Mouse (Mus musculus): ENCODE measurements around the gene Ogfod3. TPM values are rescaled to one million over a fixed set of nuclear protein-coding genes. Genes with fewer than 3 reads are reported as not detected.

Ogfod3 gene
- total RNA-seq, 4 experiments from 2014 or later: 7.5 to 10.2 (median 9.5) TPM

GRCm38 (mm10) chr11:121199851-121200250 lies 4.7 kb downstream of the Ogfod3 start:
- no peak for DNase-seq (ENCODE audit: low spot score in 2 of 2)

- no peak for DNase-seq (ENCODE audit: low spot score in 2 of 2)
These were observed 5.9 kb downstream of the Ogfod3 start for GRCm38 (mm10) chr11:121198622-121199021.

GRCm38 (mm10) chr11:121193415-121193814 lies 11.1 kb downstream of the Ogfod3 start:
- no peak for DNase-seq (ENCODE audit: low spot score in 2 of 2)

DNA sequence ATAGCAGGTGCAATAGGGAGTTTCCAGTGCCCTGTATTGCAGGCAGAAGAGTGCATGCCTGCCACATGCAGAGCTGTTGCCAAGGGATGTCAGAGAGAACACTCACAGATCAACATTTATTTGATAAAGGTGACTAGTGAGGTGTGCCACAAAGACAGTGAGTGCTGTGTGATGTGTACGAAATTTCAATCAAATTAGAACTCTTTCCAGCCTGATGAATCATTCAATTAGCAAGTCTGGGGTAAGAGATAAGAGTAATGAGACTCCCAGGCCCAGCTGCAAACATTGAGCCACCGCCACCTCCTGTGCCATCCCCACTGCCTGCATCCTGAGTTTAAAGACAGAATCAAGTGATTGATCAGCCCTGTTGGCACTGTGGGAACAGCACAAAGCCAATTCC lies 11.8 kb downstream of the Ogfod3 start:
- DNase-seq (ENCODE audit: low spot score in 2 of 2): no peak

DNA sequence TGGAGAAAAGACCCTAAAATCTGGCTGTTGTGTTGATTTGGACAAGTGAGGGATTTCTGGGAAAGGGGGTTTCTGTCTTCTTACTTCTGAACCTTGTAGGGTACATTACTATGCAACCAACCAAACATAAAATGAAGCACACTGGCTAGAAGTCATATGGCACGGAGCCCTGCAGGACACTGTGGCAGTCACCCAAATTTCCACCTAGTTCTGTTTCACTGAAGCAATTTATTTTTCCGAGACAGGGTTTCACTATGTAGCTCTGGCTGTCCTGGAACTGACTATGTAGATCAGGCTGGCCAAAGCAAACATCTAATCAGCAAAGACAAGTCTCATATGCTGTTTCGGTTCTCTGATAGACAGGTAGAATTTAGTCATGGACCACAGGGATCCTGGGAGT lies 14.8 kb downstream of the Ogfod3 start:
- DNase-seq (ENCODE audit: low spot score in 2 of 2): no peak

DNA sequence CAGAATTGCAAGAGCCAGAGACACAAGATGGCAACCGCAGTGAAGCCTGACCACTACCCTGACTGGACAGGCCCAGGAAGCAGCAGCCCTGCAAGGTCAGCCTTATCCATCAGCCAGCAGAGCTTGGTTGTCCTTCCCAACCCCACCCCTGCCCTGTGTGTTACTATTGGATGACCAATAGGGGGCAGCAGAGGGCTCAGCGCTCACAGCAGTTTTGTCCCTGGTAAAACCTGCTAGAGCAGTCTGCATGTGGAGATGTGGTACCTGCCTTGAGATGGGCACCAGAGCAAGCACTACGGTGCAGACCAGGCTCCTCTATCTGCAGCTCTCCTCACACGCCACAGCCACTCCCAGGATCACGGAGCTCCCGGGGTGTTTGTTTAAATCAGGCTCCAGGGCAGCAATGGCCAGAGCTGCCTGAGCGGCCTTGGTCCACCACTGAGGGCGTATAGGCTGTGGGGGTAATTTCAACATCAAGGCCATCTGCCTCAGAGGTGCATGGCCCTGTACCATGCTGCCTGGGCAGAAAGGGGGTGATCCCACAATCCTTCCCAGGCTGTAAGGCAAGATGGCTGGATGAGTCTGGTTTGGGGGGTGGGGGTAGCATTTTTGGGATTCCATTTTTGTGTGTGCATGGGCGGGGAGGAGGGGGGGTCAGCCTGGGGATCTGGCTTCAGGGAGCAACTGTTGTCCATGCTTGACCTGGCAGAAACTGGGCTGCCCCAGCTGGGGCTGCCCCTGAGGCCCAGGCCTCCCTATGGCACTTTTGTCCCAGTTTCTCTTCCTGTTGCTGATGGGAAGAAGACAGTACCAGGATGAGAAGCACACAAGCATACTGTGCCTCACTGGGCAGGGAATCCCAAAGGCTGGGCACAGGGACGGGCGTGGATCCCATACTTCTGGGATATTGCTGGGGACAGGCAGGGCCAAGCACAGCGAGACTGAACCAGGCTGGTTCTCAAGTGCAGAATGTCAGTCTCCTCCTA lies 27.9 kb downstream of the Ogfod3 start:
- DNase-seq (ENCODE audit: low spot score in 2 of 2): no peak

GRCm38 (mm10) chr11:121174234-121174633 lies 30.3 kb downstream of the Ogfod3 start:
- DNase-seq (ENCODE audit: low spot score in 2 of 2): no peak

GRCm38 (mm10) chr11:121173203-121173602 lies 31.3 kb downstream of the Ogfod3 start:
- no peak for DNase-seq (ENCODE audit: low spot score in 2 of 2)

DNA sequence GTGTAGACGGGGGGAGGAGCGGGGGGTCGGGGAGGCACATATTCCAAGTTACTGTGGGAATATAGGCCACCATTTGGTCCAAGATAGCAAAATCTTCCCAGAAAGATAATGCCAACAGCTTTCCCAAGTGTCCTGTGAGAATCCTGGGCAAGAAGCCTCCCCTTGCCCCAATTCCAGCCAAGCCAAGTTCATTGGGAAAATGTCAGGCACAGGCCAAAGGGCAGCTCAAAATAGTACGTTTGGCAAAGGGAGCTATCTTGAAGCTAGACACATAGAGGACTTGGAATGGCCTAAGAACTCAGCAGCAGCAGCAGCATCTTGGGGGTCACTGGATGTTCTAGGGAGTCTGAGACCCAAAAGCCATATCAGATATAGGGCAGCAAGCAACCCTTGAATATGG lies 40.8 kb downstream of the Ogfod3 start:
- no peak for DNase-seq (ENCODE audit: low spot score in 2 of 2)

- no peak for DNase-seq (ENCODE audit: low spot score in 2 of 2)
These were observed 43.7 kb downstream of the Ogfod3 start for GRCm38 (mm10) chr11:121160636-121161346.

DNA sequence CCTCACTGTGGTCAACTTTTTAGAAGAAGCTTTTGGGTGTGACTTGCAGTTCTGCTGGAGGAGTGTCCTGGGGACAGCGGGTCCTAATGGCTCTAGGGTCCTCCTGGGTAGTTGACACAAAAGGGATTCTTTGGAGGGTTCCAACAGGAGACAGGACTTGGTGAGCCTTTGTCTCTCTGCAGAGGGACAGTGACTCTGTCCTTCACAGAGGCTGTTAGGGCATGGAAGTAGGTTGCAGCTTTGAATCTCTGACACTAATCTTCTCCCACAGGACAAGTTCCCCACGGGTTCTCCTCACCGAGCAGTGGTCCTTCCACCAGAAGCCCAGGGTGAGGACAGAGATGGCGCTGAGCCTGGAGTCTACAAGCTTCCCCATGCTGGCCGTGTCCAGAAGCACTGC lies 44.5 kb downstream of the Ogfod3 start, which contains the start of gene Uts2r:
Gene Uts2r (plus strand): TSS at position 301 of the 400 bp plus-strand sequence.
- DNase-seq (ENCODE audit: low spot score in 2 of 2): no peak

DNA sequence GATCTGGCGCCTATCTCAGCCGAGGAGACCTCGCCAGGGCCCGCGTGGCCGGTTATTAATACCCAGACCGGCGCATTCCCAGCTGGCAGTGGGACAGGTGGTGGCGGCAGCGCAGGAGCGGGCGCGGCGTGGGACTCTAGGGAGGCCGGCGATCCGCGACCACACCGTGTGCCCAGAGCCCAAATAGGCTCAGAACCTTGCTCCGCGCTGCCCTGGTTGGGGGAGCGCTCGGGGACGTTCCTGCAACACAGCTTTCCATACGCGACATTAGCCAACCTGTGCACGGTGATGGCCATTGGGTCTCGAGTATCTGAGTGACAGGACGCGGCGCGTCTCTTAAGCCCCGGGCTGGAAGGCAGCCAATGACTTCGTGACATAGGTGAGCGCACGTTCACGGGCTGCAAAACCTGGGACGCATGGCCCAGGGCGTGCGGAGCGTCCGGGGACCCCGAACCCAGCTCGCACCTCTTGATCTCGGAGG lies 48.1 kb downstream of the Ogfod3 start:
- no peak for DNase-seq (ENCODE audit: low spot score in 2 of 2)

- no peak for DNase-seq (ENCODE audit: low spot score in 2 of 2)
These were observed 50.3 kb downstream of the Ogfod3 start for GRCm38 (mm10) chr11:121154203-121154602.

DNA sequence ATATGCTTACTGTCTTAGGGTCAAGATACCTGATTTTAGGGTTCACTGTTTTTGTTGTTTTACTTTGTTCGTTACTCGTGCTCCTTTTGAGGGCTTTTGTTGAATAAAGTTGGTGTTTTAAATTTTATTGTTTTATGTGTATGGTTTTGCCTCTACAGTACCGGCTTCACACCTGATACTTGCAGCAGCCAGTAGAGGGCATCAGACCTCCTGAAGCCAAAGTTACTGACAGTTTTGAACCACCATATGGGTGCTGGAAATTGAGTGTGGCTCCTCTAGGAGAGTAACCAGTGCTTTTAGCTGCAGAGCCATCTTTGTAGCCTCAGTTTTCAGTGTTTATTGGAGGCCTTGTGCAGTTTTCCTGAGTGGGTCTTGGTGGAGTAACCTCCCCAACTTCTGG lies 56.3 kb downstream of the Ogfod3 start:
- DNase-seq (ENCODE audit: low spot score in 2 of 2): no peak

GRCm38 (mm10) chr11:121145865-121146264 lies 58.6 kb downstream of the Ogfod3 start, which contains the start of gene Tex19.1:
TSS of gene Tex19.1 (plus strand) at chr11:121146143.
- DNase-seq (ENCODE audit: low spot score in 2 of 2): no peak

DNA sequence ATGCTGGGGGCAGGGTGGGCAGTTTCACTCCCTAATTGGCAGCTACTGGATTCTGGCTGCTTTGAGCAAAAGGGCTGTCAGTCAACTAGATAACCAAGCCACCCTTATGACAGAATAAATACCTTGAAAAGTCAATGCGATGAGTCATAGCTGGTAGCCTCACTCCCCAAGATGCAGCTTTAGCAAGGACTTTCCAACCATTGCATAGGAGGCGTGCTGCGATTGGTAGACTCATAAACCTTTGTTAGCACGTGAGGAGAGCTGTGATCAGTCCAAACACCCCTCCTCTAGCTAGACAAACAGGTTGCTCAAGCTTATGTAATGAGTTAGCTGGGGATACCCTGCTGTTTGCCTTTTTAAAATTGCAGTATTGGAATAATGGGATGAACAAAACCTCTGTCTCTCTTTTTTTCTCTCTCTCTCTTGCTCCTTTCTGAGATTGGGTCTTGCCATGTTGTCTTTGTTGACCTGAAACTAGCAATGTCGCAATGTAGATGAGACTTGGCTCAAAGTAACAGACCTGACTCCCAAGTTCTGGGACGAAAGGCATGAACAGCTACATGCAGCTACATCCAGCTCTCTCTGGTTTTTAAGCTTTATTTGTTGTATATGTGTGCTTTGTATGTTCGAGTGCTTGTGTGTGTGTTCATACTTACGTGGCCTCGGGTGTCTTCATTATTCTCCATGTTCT lies 61.0 kb downstream of the Ogfod3 start:
- no peak for DNase-seq (ENCODE audit: low spot score in 2 of 2)

DNA sequence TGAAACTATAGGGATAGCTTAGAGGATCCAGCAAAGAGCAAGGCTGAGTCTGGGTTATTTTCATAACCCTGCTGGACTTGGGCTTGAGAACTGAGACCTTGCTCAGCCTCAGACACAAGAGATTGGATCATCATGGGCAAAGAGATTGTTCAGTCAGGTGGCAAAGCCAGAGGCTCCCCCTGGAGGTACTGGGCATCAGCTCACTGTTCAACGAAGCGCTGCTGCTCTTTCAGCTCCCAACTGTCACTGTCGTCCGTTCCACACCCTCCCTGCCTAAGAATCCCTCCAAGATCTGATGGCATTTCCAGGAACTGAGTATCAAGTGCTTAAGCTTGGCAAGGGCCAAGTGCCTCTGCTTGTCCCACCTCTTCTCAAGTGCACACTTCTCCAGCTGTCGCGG lies 65.8 kb downstream of the Ogfod3 start:
- DNase-seq (ENCODE audit: low spot score in 2 of 2): no peak

GRCm38 (mm10) chr11:121137682-121138081 lies 66.8 kb downstream of the Ogfod3 start:
- DNase-seq (ENCODE audit: low spot score in 2 of 2): no peak

GRCm38 (mm10) chr11:121134600-121134999 lies 69.9 kb downstream of the Ogfod3 start:
- DNase-seq (ENCODE audit: low spot score in 2 of 2): no peak

DNA sequence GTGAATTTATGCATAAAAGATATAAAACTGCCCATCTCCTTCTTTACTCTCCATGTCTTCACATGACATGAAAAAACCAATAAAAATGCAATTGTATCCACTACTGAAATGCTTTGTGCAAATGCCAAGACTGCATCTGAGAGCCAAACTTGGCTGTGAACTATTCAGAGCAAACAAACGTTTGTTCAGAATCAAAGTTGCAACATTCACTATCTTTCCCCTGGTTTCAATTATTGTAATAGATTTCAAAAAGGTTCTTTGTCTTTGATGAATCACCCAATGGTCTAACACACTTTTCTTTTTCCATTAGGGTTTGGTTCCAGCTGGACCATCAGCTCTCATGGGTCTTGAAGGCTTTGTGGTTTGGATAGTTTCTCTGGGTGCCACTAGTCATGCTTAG lies 74.9 kb downstream of the Ogfod3 start:
- no peak for DNase-seq (ENCODE audit: low spot score in 2 of 2)

Measured in left cerebral cortex, adult 8-10 months (tissue).